Mouse (Mus musculus): ENCODE measurements at regions not wholly inside any gene's neighbourhood (a gene's known extent, or its start where the extent isn't known, plus 50 kb on each side); places are given as distances from the start of the nearest gene placed in this dataset.

GRCm38 (mm10) chr13:107644705-107645104 lies 399.5 kb upstream of the Smim15 start:
- DNase-seq (ENCODE audit: low spot score in 2 of 2) = no peak

GRCm38 (mm10) chr13:107641926-107642657 lies 402.2 kb upstream of the Smim15 start:
- peak; percentile 36 to 79 for DNase-seq (ENCODE audit: low spot score in 2 of 2)

GRCm38 (mm10) chr13:107639620-107640019 lies 404.6 kb upstream of the Smim15 start:
- no peak for DNase-seq (ENCODE audit: low spot score in 2 of 2)

GRCm38 (mm10) chr13:107637269-107637668 lies 407.0 kb upstream of the Smim15 start:
- DNase-seq (ENCODE audit: low spot score in 2 of 2) = no peak

- DNase-seq (ENCODE audit: low spot score in 2 of 2) = no peak
Measured at GRCm38 (mm10) chr13:107635114-107635513, 409.1 kb upstream of the Smim15 start.

- DNase-seq (ENCODE audit: low spot score in 2 of 2) = no peak
Measured at GRCm38 (mm10) chr13:107627073-107627472, 417.2 kb upstream of the Smim15 start.

GRCm38 (mm10) chr13:107626670-107627069 lies 417.6 kb upstream of the Smim15 start:
- no peak for DNase-seq (ENCODE audit: low spot score in 2 of 2)

- no peak for DNase-seq (ENCODE audit: low spot score in 2 of 2)
Measured at GRCm38 (mm10) chr13:107621337-107621736, 422.9 kb upstream of the Smim15 start.

GRCm38 (mm10) chr13:107620887-107621286 lies 423.4 kb upstream of the Smim15 start:
- no peak for DNase-seq (ENCODE audit: low spot score in 2 of 2)

- DNase-seq (ENCODE audit: low spot score in 2 of 2) = no peak
Measured at GRCm38 (mm10) chr13:107620210-107620609, 424.0 kb upstream of the Smim15 start.

- no peak for DNase-seq (ENCODE audit: low spot score in 2 of 2)
Measured at GRCm38 (mm10) chr13:107619430-107619927, 424.8 kb upstream of the Smim15 start.

GRCm38 (mm10) chr13:107618796-107619429 lies 425.3 kb upstream of the Smim15 start:
- DNase-seq (ENCODE audit: low spot score in 2 of 2) = no peak

- no peak for DNase-seq (ENCODE audit: low spot score in 2 of 2)
Measured at GRCm38 (mm10) chr13:107618369-107618771, 425.9 kb upstream of the Smim15 start.

- DNase-seq (ENCODE audit: low spot score in 2 of 2) = no peak
Measured at GRCm38 (mm10) chr13:107617582-107617981, 426.7 kb upstream of the Smim15 start.

GRCm38 (mm10) chr13:107616775-107617174 lies 427.5 kb upstream of the Smim15 start:
- DNase-seq (ENCODE audit: low spot score in 2 of 2) = no peak

GRCm38 (mm10) chr13:107608996-107609503 lies 435.2 kb upstream of the Smim15 start:
- no peak for DNase-seq (ENCODE audit: low spot score in 2 of 2)

GRCm38 (mm10) chr13:107607294-107607693 lies 437.0 kb upstream of the Smim15 start:
- no peak for DNase-seq (ENCODE audit: low spot score in 2 of 2)

- DNase-seq (ENCODE audit: low spot score in 2 of 2) = no peak
Measured at GRCm38 (mm10) chr13:107602149-107602548, 442.1 kb upstream of the Smim15 start.

GRCm38 (mm10) chr13:107601132-107601439 lies 443.2 kb upstream of the Smim15 start:
- no peak for DNase-seq (ENCODE audit: low spot score in 2 of 2)

- DNase-seq (ENCODE audit: low spot score in 2 of 2) = no peak
Measured at GRCm38 (mm10) chr13:107600331-107601131, 443.7 kb upstream of the Smim15 start.

GRCm38 (mm10) chr13:107599094-107599644 lies 445.1 kb upstream of the Smim15 start:
- no peak for DNase-seq (ENCODE audit: low spot score in 2 of 2)

GRCm38 (mm10) chr13:107598391-107598790 lies 445.9 kb upstream of the Smim15 start:
- DNase-seq (ENCODE audit: low spot score in 2 of 2) = no peak
